Mouse (Mus musculus) left cerebral cortex, adult 6 months (tissue): Measurements from ENCODE around the gene Nr1d1. TPM values are rescaled to one million over a fixed set of nuclear protein-coding genes. Genes with fewer than 3 reads are reported as not detected.

Source experiments
- long read RNA-seq, 2 experiments: library from polyadenylated mRNA; unstranded; transcript quantifications; one replicate each; pipeline ENCODE4 v2.0.0; 2019 to 2020
- polyA plus RNA-seq: library from polyadenylated mRNA; unstranded; fragments of <200 nt; fragmentation: Nextera tagmentation; gene quantifications from 2 replicates; pipeline ENCODE4 v1.2.3, GENCODE M21; 2021

Gene Nr1d1
- polyA plus RNA-seq: 51.2 and 77.4 TPM in 2 replicates
- long read RNA-seq, experiment 1, transcript Nr1d1-201 (8 exons, 2,721 nt): major isoform, 56 of 80 reads
- long read RNA-seq, experiment 1, partial matches to known transcripts: 20 of 80 reads
- long read RNA-seq, experiment 1, other reads (novel, unspliced or antisense): 3 of 80 reads
- long read RNA-seq, experiment 2, partial matches to known transcripts: 21 of 24 reads
- long read RNA-seq, experiment 2, other reads (novel, unspliced or antisense): 1 of 24 reads

GRCm38 (mm10) chr11:98774582-98775347 lies at the start of gene Nr1d1:
Nr1d1 (minus strand) TSS chr11:98775333.

GRCm38 (mm10) chr11:98804605-98805004 lies 29.5 kb upstream of the Nr1d1 start, which contains the start of gene Casc3:
Casc3 (plus strand) TSS chr11:98804905.

GRCm38 (mm10) chr11:98795015-98795713 lies 20.0 kb upstream of the Nr1d1 start, which contains the start of gene Msl1:
Msl1 (plus strand) TSS chr11:98795516.

GRCm38 (mm10) chr11:98740393-98741050 lies 34.6 kb downstream of the Nr1d1 start, which contains the start of gene Thra:
Thra (plus strand) TSS chr11:98740638.

GRCm38 (mm10) chr11:98729119-98729588 lies 46.0 kb downstream of the Nr1d1 start, which contains the start of gene Med24:
Med24 (minus strand) TSS chr11:98729435.

Other genes starting within 250 kb of the Nr1d1 start
- 0.73 and 1.6 TPM in 2 replicates for gene Ikzf3, start 229.3 kb downstream of the Nr1d1 start, polyA plus RNA-seq
- gene Zpbp2, start 224.2 kb downstream of the Nr1d1 start, polyA plus RNA-seq: not detected in 2 replicates
- gene Ormdl3, start 188.0 kb downstream of the Nr1d1 start, polyA plus RNA-seq: 18.2 and 19.1 TPM in 2 replicates
- not detected in 2 replicates for gene Lrrc3c, start 177.0 kb downstream of the Nr1d1 start, polyA plus RNA-seq
- 0.30 and 1.2 TPM in 2 replicates for gene Gm12355, start 149.7 kb downstream of the Nr1d1 start, polyA plus RNA-seq
- not detected in 2 replicates for gene Gsdma3, start 149.0 kb downstream of the Nr1d1 start, polyA plus RNA-seq
- gene Gsdma2, start 128.6 kb downstream of the Nr1d1 start, polyA plus RNA-seq: not detected in 2 replicates
- gene Gsdma, start 111.0 kb downstream of the Nr1d1 start, polyA plus RNA-seq: not detected in 2 replicates
- 73.9 and 75.5 TPM in 2 replicates for gene Psmd3, start 92.8 kb downstream of the Nr1d1 start, polyA plus RNA-seq
- not detected in 2 replicates for gene Csf3, start 74.1 kb downstream of the Nr1d1 start, polyA plus RNA-seq
- gene Med24, start 45.9 kb downstream of the Nr1d1 start, polyA plus RNA-seq: 23.9 and 29.3 TPM in 2 replicates
- 112 and 113 TPM in 2 replicates for gene Thra, start 34.7 kb downstream of the Nr1d1 start, polyA plus RNA-seq
- 14.8 and 16.6 TPM in 2 replicates for gene Msl1, start 20.2 kb upstream of the Nr1d1 start, polyA plus RNA-seq
- 4.9 and 15.5 TPM in 2 replicates for gene Casc3, start 29.6 kb upstream of the Nr1d1 start, polyA plus RNA-seq
- 9.0 and 16.2 TPM in 2 replicates for gene Rapgefl1, start 61.5 kb upstream of the Nr1d1 start, polyA plus RNA-seq
- 5.2 and 5.3 TPM in 2 replicates for gene Wipf2, start 88.3 kb upstream of the Nr1d1 start, polyA plus RNA-seq
- 0.16 and 0.21 TPM in 2 replicates for gene Cdc6, start 132.5 kb upstream of the Nr1d1 start, polyA plus RNA-seq
- gene Rara, start 152.5 kb upstream of the Nr1d1 start, polyA plus RNA-seq: 1.5 and 4.5 TPM in 2 replicates
- gene Gjd3, start 207.7 kb upstream of the Nr1d1 start, polyA plus RNA-seq: 1.6 and 3.8 TPM in 2 replicates
- gene Top2a, start 248.9 kb upstream of the Nr1d1 start, polyA plus RNA-seq: 0.59 and 0.89 TPM in 2 replicates